Comparison of ENCODE assay signal across 16 mouse cellular contexts in genomic region chr19:26308477-26309135, GRCm38 (mm10).
A peak's percentile ranks its signal among the peaks of the same experiment; 100 is the strongest.
DNase-seq lines count a peak whose midpoint lies in the region; ATAC-seq and TF ChIP-seq lines count a peak whose summit lies in the region.
"Had no signal": no experiment of that assay in that cellular context is flagged by ENCODE, and none has a peak within 500 bp of the region (broad histone marks: within the 10 kb centered on the region; RNA-seq: fewer than 3 reads in every experiment).

No protein-coding gene starts in this region.

- H3K9me3 ChIP-seq in lung, embryonic 14.5 days (ENCODE audit: low read depth, low read length) = no peaks in the 10 kb centered on the region
- H3K9me3 ChIP-seq in lung, postnatal 0 days (ENCODE audit: low read length) = no peaks in the 10 kb centered on the region
- H3K9me3 ChIP-seq in heart, embryonic 11.5 days (replicated peaks; ENCODE audit: control insufficient read depth, low read length) = no peaks in the 10 kb centered on the region
- H3K9me3 ChIP-seq: embryonic facial prominence, embryonic 13.5 days; heart, embryonic 15.5 days; intestine, embryonic 15.5 days; liver, embryonic 13.5 days; neural tube, embryonic 13.5 days had no signal

- no peak overlapping the region for H3K4me2 ChIP-seq in lung, embryonic 14.5 days
- no peak overlapping the region for H3K4me2 ChIP-seq in lung, postnatal 0 days (replicated peaks; ENCODE audit: low read depth, low read length)
- no peak overlapping the region for H3K4me2 ChIP-seq in heart, embryonic 11.5 days
- H3K4me2 ChIP-seq: embryonic facial prominence, embryonic 13.5 days; heart, embryonic 15.5 days; intestine, embryonic 15.5 days; liver, embryonic 13.5 days; neural tube, embryonic 13.5 days had no signal

- no peaks in the 10 kb centered on the region for H3K27me3 ChIP-seq in lung, embryonic 14.5 days (ENCODE audit: insufficient read depth, low read length)
- H3K27me3 ChIP-seq in lung, postnatal 0 days (replicated peaks; ENCODE audit: insufficient read depth, low read length) = no peaks in the 10 kb centered on the region
- H3K27me3 ChIP-seq in heart, embryonic 11.5 days (ENCODE audit: control insufficient read depth, insufficient read depth, low read length) = no peaks in the 10 kb centered on the region
- H3K27me3 ChIP-seq: embryonic facial prominence, embryonic 13.5 days; heart, embryonic 15.5 days; intestine, embryonic 15.5 days; liver, embryonic 13.5 days; neural tube, embryonic 13.5 days had no signal

- no peak for TF ChIP-seq CTCF in lung, embryonic 14.5 days (IDR thresholded peaks at IDR 0.05; ENCODE audit: low read depth)
- no peak for TF ChIP-seq CTCF in lung, postnatal 0 days (IDR thresholded peaks at IDR 0.05)

- H3K36me3 ChIP-seq in lung, embryonic 14.5 days (ENCODE audit: insufficient read depth) = no peaks in the 10 kb centered on the region
- no peaks in the 10 kb centered on the region for H3K36me3 ChIP-seq in lung, postnatal 0 days (ENCODE audit: insufficient read depth, low read length)
- H3K36me3 ChIP-seq in heart, embryonic 11.5 days (ENCODE audit: control insufficient read depth, insufficient read depth, low read length) = no peaks in the 10 kb centered on the region
- H3K36me3 ChIP-seq: embryonic facial prominence, embryonic 13.5 days; heart, embryonic 15.5 days; intestine, embryonic 15.5 days; liver, embryonic 13.5 days; neural tube, embryonic 13.5 days had no signal

- ATAC-seq in lung, embryonic 14.5 days (ENCODE audit: insufficient read depth) = no peak
- ATAC-seq in lung, postnatal 0 days = no peak
- no peak for ATAC-seq in heart, embryonic 11.5 days (replicated peaks; ENCODE audit: insufficient number of reproducible peaks, low FRiP score, low TSS enrichment)
- ATAC-seq: intestine, embryonic 15.5 days had no signal

- TF ChIP-seq EP300 in lung, postnatal 0 days (IDR thresholded peaks at IDR 0.05) = no peak

- H3K4me3 ChIP-seq in lung, embryonic 14.5 days (ENCODE audit: low read depth, low read length) = no peak overlapping the region
- H3K4me3 ChIP-seq in lung, postnatal 0 days (ENCODE audit: low read depth, low read length) = no peak overlapping the region
- H3K4me3 ChIP-seq in heart, embryonic 11.5 days (ENCODE audit: low read depth, low read length) = no peak overlapping the region
- H3K4me3 ChIP-seq: embryonic facial prominence, embryonic 13.5 days; heart, embryonic 15.5 days; intestine, embryonic 15.5 days; liver, embryonic 13.5 days; neural tube, embryonic 13.5 days had no signal

- intact Hi-C loops in left cerebral cortex, postnatal 10 days (cut with DNase I) = no loop called here

- no peaks in the 10 kb centered on the region for H3K4me1 ChIP-seq in lung, embryonic 14.5 days (ENCODE audit: insufficient read depth)
- H3K4me1 ChIP-seq in lung, postnatal 0 days (ENCODE audit: insufficient read depth, low read depth, low read length) = no peaks in the 10 kb centered on the region
- H3K4me1 ChIP-seq in heart, embryonic 11.5 days (ENCODE audit: control insufficient read depth, insufficient read depth, low read length) = no peaks in the 10 kb centered on the region
- H3K4me1 ChIP-seq: embryonic facial prominence, embryonic 13.5 days; heart, embryonic 15.5 days; intestine, embryonic 15.5 days; liver, embryonic 13.5 days; neural tube, embryonic 13.5 days had no signal

- DNase-seq in lung, embryonic 14.5 days = peak; percentile 2
- no peak for DNase-seq in lung, postnatal 0 days (ENCODE audit: low spot score)
- peak; percentile 48 to 57 for DNase-seq in frontal cortex, postnatal 36 days (ENCODE audit: low spot score in 2 of 2)
- DNase-seq in left cerebral cortex, postnatal 10 days (ENCODE audit: extremely low spot score in 1 of 2, low spot score in 2 of 2) = peak; percentile 38 to 51
- peak; percentile 39 for DNase-seq in telencephalon, adult 2 months (ENCODE audit: low read depth, low spot score)
- DNase-seq in retina, postnatal 1 day = no peak
- DNase-seq in kidney, postnatal 14 days = no peak
- DNase-seq: cerebellum, adult 2 months; kidney, postnatal 10 days; liver, embryonic 13.5 days; lung, postnatal 14 days had no signal

- H3K27ac ChIP-seq in lung, embryonic 14.5 days (ENCODE audit: low read depth) = no peak overlapping the region
- H3K27ac ChIP-seq in lung, postnatal 0 days (ENCODE audit: low read length) = no peak overlapping the region
- H3K27ac ChIP-seq in heart, embryonic 11.5 days (ENCODE audit: low read depth, low read length) = no peak overlapping the region
- H3K27ac ChIP-seq: embryonic facial prominence, embryonic 13.5 days; heart, embryonic 15.5 days; intestine, embryonic 15.5 days; liver, embryonic 13.5 days; neural tube, embryonic 13.5 days had no signal

- WGBS in lung, embryonic 14.5 days = 71% methylated on average over 1 of the region's 1 CpGs
- 85% methylated on average over 1 of the region's 1 CpGs for WGBS in lung, postnatal 0 days
- WGBS in heart, embryonic 11.5 days (ENCODE audit: insufficient replicate concordance) = 85% methylated on average over 1 of the region's 1 CpGs

- H3K9ac ChIP-seq in lung, embryonic 14.5 days = no peak overlapping the region
- H3K9ac ChIP-seq in lung, postnatal 0 days (replicated peaks; ENCODE audit: low read depth) = no peak overlapping the region
- no peak overlapping the region for H3K9ac ChIP-seq in heart, embryonic 11.5 days (ENCODE audit: low read depth, low read length)
- H3K9ac ChIP-seq: embryonic facial prominence, embryonic 13.5 days; heart, embryonic 15.5 days; intestine, embryonic 15.5 days; liver, embryonic 13.5 days; neural tube, embryonic 13.5 days had no signal

Comparison
In these comparisons a context has a peak if more than half of its experiments do, and no peak if none do; other contexts are left out.
1. DNase-seq: peak in lung, embryonic 14.5 days (single experiment), frontal cortex, postnatal 36 days (2 of 2), left cerebral cortex, postnatal 10 days (2 of 2) and telencephalon, adult 2 months (single experiment); none in lung, postnatal 0 days (single experiment), retina, postnatal 1 day (single experiment) and kidney, postnatal 14 days (single experiment).